Mouse (Mus musculus): ENCODE results near the gene Gm20388.

DNA sequence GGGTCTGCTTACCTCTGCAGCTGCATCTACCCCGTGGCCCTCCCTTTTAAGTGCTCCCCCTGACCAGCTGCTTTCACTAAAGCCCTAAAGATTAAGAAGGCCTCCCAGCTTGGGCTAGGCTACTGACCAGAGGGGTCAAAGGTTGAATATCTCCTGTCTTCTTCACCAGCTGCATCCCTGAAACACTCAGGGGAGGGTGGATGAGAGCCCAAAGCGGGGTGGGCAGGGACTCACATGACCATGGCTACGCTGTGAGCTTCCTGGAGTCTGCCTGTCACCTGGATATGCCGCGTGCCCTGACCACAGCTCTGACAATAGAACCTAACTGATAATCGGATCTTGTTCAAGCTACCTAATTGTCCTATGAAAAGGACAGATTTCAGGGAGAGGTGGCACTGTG lies 2712.1 kb downstream of the Gm20388 start, which contains the start of gene Pabpn1l:
- TF ChIP-seq CTCF (IDR thresholded peaks at IDR 0.05; ENCODE audit: low read depth) (no peak), EP300 (optimal IDR thresholded peaks at IDR 0.05) (no peak)
